Comparison of ENCODE assay signal across 9 mouse cellular contexts in the genomic region with DNA sequence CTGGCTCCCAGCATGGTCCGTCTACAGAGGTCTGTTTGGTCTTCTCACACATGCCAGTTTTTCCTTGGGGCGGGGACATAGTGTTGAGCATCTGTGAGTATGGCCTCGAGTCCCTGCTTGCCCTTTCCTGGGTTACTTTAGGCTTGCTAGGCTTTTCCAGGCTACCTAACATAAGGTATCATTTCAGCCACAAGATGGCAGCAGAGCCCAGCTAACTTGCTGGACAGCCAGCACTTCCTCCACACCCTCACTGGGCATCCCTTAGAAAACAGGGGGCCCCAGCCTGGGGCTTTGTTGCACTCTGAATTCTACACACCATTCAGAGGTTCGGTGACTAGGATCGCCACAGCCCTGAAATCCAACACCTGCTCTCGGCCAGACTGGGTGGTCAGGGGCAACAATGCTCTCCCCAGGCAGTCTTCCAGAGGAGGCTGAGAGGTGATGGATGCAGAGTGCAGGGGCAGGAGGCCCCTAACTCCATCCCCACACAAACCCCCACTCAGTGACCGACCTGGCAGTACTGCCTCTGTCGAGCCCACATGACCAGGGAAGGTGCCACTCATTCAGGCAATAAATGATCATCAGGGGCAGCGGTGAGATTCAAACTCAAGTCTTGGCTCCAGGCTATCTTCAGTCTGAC. TPM values are rescaled to one million over a fixed set of nuclear protein-coding genes. Genes with fewer than 3 reads are reported as not detected.
A peak's percentile ranks its signal among the peaks of the same experiment; 100 is the strongest.
DNase-seq lines count a peak whose midpoint lies in the region; ATAC-seq and TF ChIP-seq lines count a peak whose summit lies in the region.
"Had no signal": no experiment of that assay in that cellular context is flagged by ENCODE, and none has a peak within 500 bp of the region (broad histone marks: within the 10 kb centered on the region; RNA-seq: fewer than 3 reads in every experiment).

No protein-coding gene starts in this region.

- H3K4me2 ChIP-seq in forebrain, postnatal 0 days (ENCODE audit: low read depth): no peak overlapping the region
- no peak overlapping the region for H3K4me2 ChIP-seq in hindbrain, embryonic 15.5 days
- H3K4me2 ChIP-seq: liver, embryonic 15.5 days had no signal

- H3K27ac ChIP-seq in forebrain, postnatal 0 days (ENCODE audit: low read depth, low read length): no peak overlapping the region
- no peak overlapping the region for H3K27ac ChIP-seq in hindbrain, embryonic 15.5 days (replicated peaks)
- H3K27ac ChIP-seq: liver, embryonic 15.5 days had no signal

- peak; percentile 83 for ATAC-seq in forebrain, postnatal 0 days
- ATAC-seq in hindbrain, embryonic 15.5 days (ENCODE audit: low FRiP score, low read depth): peak; percentile 55

- no peaks in the 10 kb centered on the region for H3K4me1 ChIP-seq in forebrain, postnatal 0 days (ENCODE audit: insufficient read depth)
- H3K4me1 ChIP-seq in hindbrain, embryonic 15.5 days (replicated peaks): peaks cover 3% of the 10 kb centered on the region
- H3K4me1 ChIP-seq: liver, embryonic 15.5 days had no signal

- no peaks in the 10 kb centered on the region for H3K9me3 ChIP-seq in forebrain, postnatal 0 days (ENCODE audit: low read length)
- H3K9me3 ChIP-seq in hindbrain, embryonic 15.5 days: no peaks in the 10 kb centered on the region
- H3K9me3 ChIP-seq: liver, embryonic 15.5 days had no signal

- peak; percentile 89 for TF ChIP-seq CTCF in forebrain, postnatal 0 days (IDR thresholded peaks at IDR 0.05; ENCODE audit: low read depth)

- 15% methylated on average over 9 of the region's 9 CpGs for WGBS in forebrain, postnatal 0 days
- WGBS in hindbrain, embryonic 15.5 days: 20% methylated on average over 9 of the region's 9 CpGs

- H3K36me3 ChIP-seq in forebrain, postnatal 0 days (ENCODE audit: insufficient read depth): 0 out of 2 replicates have a peak, but pooled peaks cover 13% of the 10 kb centered on the region
- no peaks in the 10 kb centered on the region for H3K36me3 ChIP-seq in hindbrain, embryonic 15.5 days
- H3K36me3 ChIP-seq: liver, embryonic 15.5 days had no signal

- peak; percentile 67 for DNase-seq in Muller cell, postnatal 12 days (ENCODE audit: inconsistent ontology term)
- DNase-seq in cerebellum, adult 18-20 months: peak; percentile 76 to 78
- DNase-seq in forebrain, postnatal 0 days: peak; percentile 93
- peak; percentile 84 to 87 for DNase-seq in layer of hippocampus, postnatal 14 days (ENCODE audit: low spot score in 2 of 2)
- peak; percentile 82 for DNase-seq in lung, postnatal 25 days (ENCODE audit: low spot score)
- DNase-seq in right cerebral cortex, adult 18-20 months: peak; percentile 76
- DNase-seq in urinary bladder, postnatal 36 days (ENCODE audit: low spot score in 2 of 2): peak; percentile 63 to 72

- no peak overlapping the region for H3K4me3 ChIP-seq in forebrain, postnatal 0 days (ENCODE audit: low read depth, low read length)
- no peak overlapping the region for H3K4me3 ChIP-seq in hindbrain, embryonic 15.5 days
- H3K4me3 ChIP-seq: liver, embryonic 15.5 days had no signal

- no peak overlapping the region for H3K9ac ChIP-seq in forebrain, postnatal 0 days
- no peak overlapping the region for H3K9ac ChIP-seq in hindbrain, embryonic 15.5 days
- H3K9ac ChIP-seq: liver, embryonic 15.5 days had no signal

- H3K27me3 ChIP-seq in forebrain, postnatal 0 days (ENCODE audit: insufficient read depth, low read length): no peaks in the 10 kb centered on the region
- no peaks in the 10 kb centered on the region for H3K27me3 ChIP-seq in hindbrain, embryonic 15.5 days
- H3K27me3 ChIP-seq: liver, embryonic 15.5 days had no signal

RNA-seq across cellular contexts. Expression of a gene that starts 14.3 kb away (rescaled TPM):
- total RNA-seq in forebrain, postnatal 0 days (2014; rRNA removed): 3.5 and 6.1 TPM in 2 replicates
- polyA plus RNA-seq in forebrain, postnatal 0 days (2015; fragmentation: Nextera tagmentation; extraction: Ambion mirVana): 1.2 and 3.8 TPM in 2 replicates
- polyA plus RNA-seq in hindbrain, embryonic 15.5 days (2015; fragmentation: Nextera tagmentation; extraction: Ambion mirVana): 6.6 and 7.2 TPM in 2 replicates
- total RNA-seq in layer of hippocampus, postnatal 14 days (2021): 1 to 10 TPM; 4.4 to 4.6 TPM

RNA-seq across cellular contexts. Expression of a gene that starts 55.2 kb away (rescaled TPM):
- total RNA-seq in forebrain, postnatal 0 days (2014; rRNA removed): not detected in 2 replicates
- not detected in 2 replicates for polyA plus RNA-seq in forebrain, postnatal 0 days (2015; fragmentation: Nextera tagmentation; extraction: Ambion mirVana)
- not detected in 2 replicates for polyA plus RNA-seq in hindbrain, embryonic 15.5 days (2015; fragmentation: Nextera tagmentation; extraction: Ambion mirVana)
- total RNA-seq in layer of hippocampus, postnatal 14 days (2021): not detected
- polyA plus RNA-seq: liver, embryonic 15.5 days had no signal
